Mouse (Mus musculus): ENCODE data around the gene 4930558K02Rik. TPM values are rescaled to one million over a fixed set of nuclear protein-coding genes. Genes with fewer than 3 reads are reported as not detected.
A peak's percentile ranks its signal among the peaks of the same experiment; 100 is the strongest.

Gene 4930558K02Rik
- polyA plus RNA-seq, 1 experiment from 2014 or later, result not detected

GRCm38 (mm10) chr1:161967936-161968335 is 11.5 kb downstream of the 4930558K02Rik start:
- no peaks in the 10 kb centered on the region for H3K27me3 ChIP-seq (ENCODE audit: control insufficient read depth, insufficient read depth, low read length)

GRCm38 (mm10) chr1:161962465-161963377 is 16.7 kb downstream of the 4930558K02Rik start:
- H3K27ac ChIP-seq (ENCODE audit: low read depth, low read length), result no peak overlapping the region
- no peak overlapping the region for H3K4me2 ChIP-seq
- H3K9me3 ChIP-seq (ENCODE audit: control insufficient read depth, low read length), result no peaks in the 10 kb centered on the region
- no peaks in the 10 kb centered on the region for H3K4me1 ChIP-seq (ENCODE audit: control insufficient read depth, insufficient read depth, low read length)
- ATAC-seq (ENCODE audit: low FRiP score), result peak; percentile 79
- no peak for DNase-seq (ENCODE audit: low spot score, missing footprints)
- H3K9ac ChIP-seq (ENCODE audit: low read length), result no peak overlapping the region
- no peaks in the 10 kb centered on the region for H3K36me3 ChIP-seq (ENCODE audit: control insufficient read depth, insufficient read depth, low read length)
- H3K4me3 ChIP-seq (ENCODE audit: low read depth, low read length), result no peak overlapping the region
- no peaks in the 10 kb centered on the region for H3K27me3 ChIP-seq (ENCODE audit: control insufficient read depth, insufficient read depth, low read length)
- WGBS, result 53% methylated on average over 3 of the region's 3 CpGs

More at GRCm38 (mm10) chr1:161967936-161968335, 11.5 kb downstream of the 4930558K02Rik start:
- DNase-seq (ENCODE audit: low spot score, missing footprints) (no peak), ATAC-seq (ENCODE audit: low FRiP score) (no peak)
- WGBS, result 84% methylated on average over 2 of the region's 2 CpGs
- Histone ChIP-seq H3K4me3 (ENCODE audit: low read depth, low read length) (no peak overlapping the region), H3K9me3 (ENCODE audit: control insufficient read depth, low read length) (no peaks in the 10 kb centered on the region), H3K9ac (ENCODE audit: low read length) (no peak overlapping the region), H3K27ac (ENCODE audit: low read depth, low read length) (no peak overlapping the region), H3K4me2 (no peak overlapping the region), H3K4me1 (ENCODE audit: control insufficient read depth, insufficient read depth, low read length) (peaks cover 6% of the 10 kb centered on the region; the same call in 1 of the 2 replicates), H3K36me3 (ENCODE audit: control insufficient read depth, insufficient read depth, low read length) (no peaks in the 10 kb centered on the region)

DNA sequence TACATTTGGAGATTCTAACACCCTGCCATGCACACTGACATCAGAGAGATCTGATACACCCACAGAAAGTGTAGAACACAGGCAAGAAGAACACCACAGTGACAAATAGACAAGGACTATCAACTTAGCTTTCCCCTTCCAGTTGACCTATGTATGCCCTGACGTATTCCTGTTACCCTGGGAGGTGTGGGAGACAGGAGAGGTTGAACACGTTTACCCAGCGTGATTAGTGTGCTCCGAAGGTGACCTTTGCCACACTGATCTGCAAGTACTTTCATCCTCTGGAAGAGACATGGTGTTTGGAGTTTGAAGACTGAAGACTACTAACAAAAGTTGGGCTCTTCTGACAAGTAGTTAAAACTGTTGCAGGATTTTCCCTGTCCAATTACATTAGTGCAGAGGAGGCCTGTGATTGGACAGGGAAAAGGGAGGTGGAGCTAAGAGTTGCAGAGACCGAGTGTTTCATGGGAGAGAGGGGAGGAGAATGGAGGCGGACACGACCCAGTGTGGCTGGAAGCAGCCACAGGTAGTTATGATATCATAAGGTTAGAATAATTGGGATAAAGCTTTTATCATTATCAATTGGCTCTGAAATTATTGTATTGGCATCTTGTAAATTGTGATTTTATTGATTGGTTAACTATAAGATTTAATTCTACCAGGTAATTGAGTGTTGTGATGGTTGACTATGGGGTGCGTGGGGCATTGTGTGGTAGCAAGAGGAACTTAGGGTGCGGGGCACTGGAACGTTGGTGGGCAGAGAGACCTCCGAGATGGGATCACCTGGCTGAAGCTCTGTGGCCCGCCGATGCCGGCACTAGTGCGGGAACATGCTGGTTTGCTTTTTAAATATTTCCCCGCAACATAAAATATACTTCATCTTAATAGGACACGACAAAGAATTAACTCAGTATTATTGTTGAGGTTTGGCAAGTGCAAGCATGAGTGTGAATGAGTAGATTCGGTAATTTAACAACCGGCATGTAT is 21.2 kb downstream of the 4930558K02Rik start:
- H3K4me1 ChIP-seq (ENCODE audit: control insufficient read depth, insufficient read depth, low read length), result no peaks in the 10 kb centered on the region
- no peaks in the 10 kb centered on the region for H3K27me3 ChIP-seq (ENCODE audit: control insufficient read depth, insufficient read depth, low read length)
- no peak overlapping the region for H3K4me2 ChIP-seq
- no peak overlapping the region for H3K9ac ChIP-seq (ENCODE audit: low read length)
- whole genome bisulfite sequencing, result 86% methylated on average over 19 of the region's 19 CpGs
- ATAC-seq (ENCODE audit: low FRiP score) (no peak), DNase-seq (ENCODE audit: low spot score, missing footprints) (no peak)
- no peaks in the 10 kb centered on the region for H3K9me3 ChIP-seq (ENCODE audit: control insufficient read depth, low read length)
- no peaks in the 10 kb centered on the region for H3K36me3 ChIP-seq (ENCODE audit: control insufficient read depth, insufficient read depth, low read length)
- H3K27ac ChIP-seq (ENCODE audit: low read depth, low read length), result no peak overlapping the region
- no peak overlapping the region for H3K4me3 ChIP-seq (ENCODE audit: low read depth, low read length)

DNA sequence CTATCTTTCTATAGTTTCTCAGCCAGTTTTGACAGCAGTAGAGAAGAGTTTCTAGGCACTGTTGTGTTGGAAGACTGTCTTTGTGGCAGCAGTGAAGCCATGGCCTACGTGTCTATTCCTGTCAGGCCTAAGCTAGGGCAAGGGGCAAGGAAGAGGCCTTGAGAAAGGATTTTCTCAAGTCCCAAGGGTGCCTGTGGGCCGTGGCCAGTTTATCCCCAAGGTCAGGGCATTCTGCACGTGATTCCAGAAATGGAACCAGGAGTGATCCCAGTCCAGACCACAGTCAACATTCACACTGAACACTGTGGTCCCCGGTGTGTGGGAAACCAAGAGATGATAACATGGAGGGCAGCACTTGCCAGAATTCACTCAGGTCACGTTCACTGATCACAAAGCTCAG is 23.6 kb downstream of the 4930558K02Rik start:
- ATAC-seq (ENCODE audit: low FRiP score) (no peak), DNase-seq (ENCODE audit: low spot score, missing footprints) (no peak)
- 73% methylated on average over 5 of the region's 5 CpGs for WGBS
- H3K9ac ChIP-seq (ENCODE audit: low read length), result no peak overlapping the region
- no peaks in the 10 kb centered on the region for H3K36me3 ChIP-seq (ENCODE audit: control insufficient read depth, insufficient read depth, low read length)
- H3K9me3 ChIP-seq (ENCODE audit: control insufficient read depth, low read length), result no peaks in the 10 kb centered on the region
- H3K4me1 ChIP-seq (ENCODE audit: control insufficient read depth, insufficient read depth, low read length), result no peaks in the 10 kb centered on the region
- H3K27ac ChIP-seq (ENCODE audit: low read depth, low read length), result no peak overlapping the region
- no peak overlapping the region for H3K4me3 ChIP-seq (ENCODE audit: low read depth, low read length)
- no peak overlapping the region for H3K4me2 ChIP-seq
- H3K27me3 ChIP-seq (ENCODE audit: control insufficient read depth, insufficient read depth, low read length), result no peaks in the 10 kb centered on the region

DNA sequence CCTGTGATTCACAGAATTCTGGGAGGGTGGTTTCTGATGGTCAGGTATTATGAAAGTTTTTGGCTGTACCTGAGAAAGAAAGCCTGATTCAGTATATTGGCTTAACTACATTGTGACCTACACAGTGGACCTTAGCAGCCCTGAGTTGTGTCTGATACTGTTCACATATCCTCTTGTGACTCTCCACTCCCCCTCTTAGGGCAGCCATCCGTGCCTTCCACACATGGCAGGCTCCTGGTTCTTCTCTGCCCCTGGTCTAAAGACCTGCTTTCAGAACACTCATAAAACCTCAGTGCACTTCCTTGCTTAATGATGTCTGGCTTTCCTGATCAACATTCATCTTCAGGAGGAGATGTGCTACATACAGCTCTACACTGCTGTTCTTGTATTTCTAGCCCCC is 26.8 kb downstream of the 4930558K02Rik start:
- ATAC-seq (ENCODE audit: low FRiP score) (no peak), DNase-seq (ENCODE audit: low spot score, missing footprints) (no peak)
- H3K4me1 ChIP-seq (ENCODE audit: control insufficient read depth, insufficient read depth, low read length), result no peaks in the 10 kb centered on the region
- WGBS, result 63% methylated on average over 1 of the region's 1 CpGs
- H3K4me3 ChIP-seq (ENCODE audit: low read depth, low read length), result no peak overlapping the region
- no peak overlapping the region for H3K4me2 ChIP-seq
- no peak overlapping the region for H3K27ac ChIP-seq (ENCODE audit: low read depth, low read length)
- no peaks in the 10 kb centered on the region for H3K9me3 ChIP-seq (ENCODE audit: control insufficient read depth, low read length)
- H3K27me3 ChIP-seq (ENCODE audit: control insufficient read depth, insufficient read depth, low read length), result no peaks in the 10 kb centered on the region
- H3K9ac ChIP-seq (ENCODE audit: low read length), result no peak overlapping the region
- no peaks in the 10 kb centered on the region for H3K36me3 ChIP-seq (ENCODE audit: control insufficient read depth, insufficient read depth, low read length)

DNA sequence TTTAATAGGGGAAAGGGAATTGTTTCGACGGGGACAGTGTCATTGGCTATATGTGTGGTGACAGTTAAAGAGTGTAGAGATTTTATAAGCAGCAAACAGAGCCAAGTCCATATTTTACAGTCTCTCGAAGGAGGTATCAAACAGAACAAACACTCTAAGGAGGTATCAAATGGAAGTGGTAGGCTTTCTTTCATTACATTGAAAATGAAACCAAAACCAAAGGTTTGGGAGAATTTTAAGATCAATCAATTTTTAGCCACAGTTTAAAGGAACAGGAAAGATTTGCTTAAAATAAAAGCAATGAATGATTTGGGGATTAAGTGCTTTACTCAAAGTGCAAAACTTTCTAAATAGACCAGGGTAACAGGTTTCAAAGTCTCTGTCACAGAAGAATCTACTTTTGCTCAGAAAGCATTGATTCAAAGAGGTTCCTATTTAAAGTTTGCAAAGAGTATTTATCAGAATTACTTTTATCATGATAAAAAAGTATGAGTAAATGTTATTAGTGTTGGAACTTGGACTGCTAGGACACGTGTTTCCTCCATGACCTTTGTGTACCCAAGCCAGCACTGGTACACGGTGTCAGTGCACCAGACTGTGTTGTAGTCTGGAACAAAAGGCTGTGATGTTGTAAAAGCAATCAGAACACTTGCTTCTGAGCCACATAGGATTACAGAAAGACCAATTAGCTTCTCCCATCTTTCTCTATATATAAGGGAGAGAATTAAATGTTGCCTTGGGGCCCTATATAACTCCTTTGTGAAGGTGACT is 28.2 kb downstream of the 4930558K02Rik start:
- no peak overlapping the region for H3K4me3 ChIP-seq (ENCODE audit: low read depth, low read length)
- no peak overlapping the region for H3K4me2 ChIP-seq
- no peak overlapping the region for H3K9ac ChIP-seq (ENCODE audit: low read length)
- no peaks in the 10 kb centered on the region for H3K9me3 ChIP-seq (ENCODE audit: control insufficient read depth, low read length)
- H3K4me1 ChIP-seq (ENCODE audit: control insufficient read depth, insufficient read depth, low read length), result no peaks in the 10 kb centered on the region
- ATAC-seq (ENCODE audit: low FRiP score) (no peak), DNase-seq (ENCODE audit: low spot score, missing footprints) (no peak)
- no peaks in the 10 kb centered on the region for H3K36me3 ChIP-seq (ENCODE audit: control insufficient read depth, insufficient read depth, low read length)
- WGBS, result 79% methylated on average over 5 of the region's 5 CpGs
- H3K27me3 ChIP-seq (ENCODE audit: control insufficient read depth, insufficient read depth, low read length), result no peaks in the 10 kb centered on the region
- H3K27ac ChIP-seq (ENCODE audit: low read depth, low read length), result no peak overlapping the region

- no peak overlapping the region for H3K4me3 ChIP-seq (ENCODE audit: low read depth, low read length)
- H3K9me3 ChIP-seq (ENCODE audit: control insufficient read depth, low read length), result no peaks in the 10 kb centered on the region
- H3K36me3 ChIP-seq (ENCODE audit: control insufficient read depth, insufficient read depth, low read length), result no peaks in the 10 kb centered on the region
- H3K27me3 ChIP-seq (ENCODE audit: control insufficient read depth, insufficient read depth, low read length), result no peaks in the 10 kb centered on the region
- no peak overlapping the region for H3K27ac ChIP-seq (ENCODE audit: low read depth, low read length)
- 83% methylated on average over 2 of the region's 2 CpGs for WGBS
- DNase-seq (ENCODE audit: low spot score, missing footprints) (no peak), ATAC-seq (ENCODE audit: low FRiP score) (no peak)
- H3K4me1 ChIP-seq (ENCODE audit: control insufficient read depth, insufficient read depth, low read length), result no peaks in the 10 kb centered on the region
- no peak overlapping the region for H3K4me2 ChIP-seq
- H3K9ac ChIP-seq (ENCODE audit: low read length), result no peak overlapping the region
These were observed 37.4 kb downstream of the 4930558K02Rik start for GRCm38 (mm10) chr1:161942082-161942481.

GRCm38 (mm10) chr1:161932286-161932685 is 47.1 kb downstream of the 4930558K02Rik start:
- no peak for DNase-seq (ENCODE audit: low spot score, missing footprints)
- no peaks in the 10 kb centered on the region for H3K27me3 ChIP-seq (ENCODE audit: control insufficient read depth, insufficient read depth, low read length)
- no peaks in the 10 kb centered on the region for H3K36me3 ChIP-seq (ENCODE audit: control insufficient read depth, insufficient read depth, low read length)
- no peak overlapping the region for H3K4me2 ChIP-seq
- H3K9me3 ChIP-seq (ENCODE audit: control insufficient read depth, low read length), result no peaks in the 10 kb centered on the region
- H3K4me1 ChIP-seq (ENCODE audit: control insufficient read depth, insufficient read depth, low read length), result no peaks in the 10 kb centered on the region
- H3K9ac ChIP-seq (ENCODE audit: low read length), result no peak overlapping the region
- ATAC-seq (ENCODE audit: low FRiP score), result no peak
- H3K27ac ChIP-seq (ENCODE audit: low read depth, low read length), result no peak overlapping the region
- no peak overlapping the region for H3K4me3 ChIP-seq (ENCODE audit: low read depth, low read length)
- 83% methylated on average over 4 of the region's 4 CpGs for WGBS
